Mouse (Mus musculus) lung, embryonic 16.5 days (tissue): ENCODE measurements around the gene Kcnip1. TPM values are rescaled to one million over a fixed set of nuclear protein-coding genes. Genes with fewer than 3 reads are reported as not detected.
A peak's percentile ranks its signal among the peaks of the same experiment; 100 is the strongest.

Experiments used
- ATAC-seq: fragments of 200-750 bp; cut with Nextera tagmentation; 2 replicates; pipeline ENCODE4 v1.8.0; 2017; ENCODE audit warnings: low read depth, mild to moderate bottlenecking, moderate library complexity
- H3K27ac ChIP-seq: fragments of 300-500 bp; sonication (generic); 2 replicates; pipeline ENCODE4 v1.5.1; 2014; ENCODE audit warnings: mild to moderate bottlenecking, control low read depth, low read length
- H3K27me3 ChIP-seq: fragments of 300-500 bp; sonication (generic); 2 replicates; pipeline ENCODE4 v1.6.1; 2014; ENCODE audit warnings: low read depth, low read length, mixed read lengths; ENCODE audit not compliant: control insufficient read depth, insufficient read depth
- H3K36me3 ChIP-seq: fragments of 300-500 bp; sonication (generic); 2 replicates; pipeline ENCODE4 v1.6.1; 2014; ENCODE audit warnings: low read length; ENCODE audit not compliant: control insufficient read depth, insufficient read depth
- H3K4me1 ChIP-seq: fragments of 300-500 bp; sonication (generic); replicated peaks from 2 replicates; pipeline ENCODE4 v1.6.1; 2014; ENCODE audit warnings: low read length, mixed read lengths; ENCODE audit not compliant: control insufficient read depth, insufficient read depth
- H3K4me2 ChIP-seq: fragments of 300-500 bp; sonication (generic); 2 replicates; pipeline ENCODE4 v1.6.1; 2014; ENCODE audit warnings: low read depth, low read length, control low read depth
- H3K4me3 ChIP-seq: fragments of 300-500 bp; sonication (generic); 2 replicates; pipeline ENCODE4 v1.5.1; 2014; ENCODE audit warnings: mild to moderate bottlenecking, low read length, control low read depth
- H3K9ac ChIP-seq: fragments of 300-500 bp; sonication (generic); 2 replicates; pipeline ENCODE4 v1.6.1; 2014; ENCODE audit warnings: low read length, control low read depth
- H3K9me3 ChIP-seq: fragments of 300-500 bp; sonication (generic); 2 replicates; pipeline ENCODE4 v1.6.1; 2016; ENCODE audit warnings: low read length; ENCODE audit not compliant: control insufficient read depth
- WGBS: fragments of 180-500 bp; shearing (Covaris S2); extraction: QIAGEN DNeasy Blood & Tissue Kit; methylation state at CpG from one replicate; pipeline ENCODE4 v1.1.7; 2014; 5-methylcytosine and 5-hydroxymethylcytosine counted together
- polyA plus RNA-seq: library from polyadenylated mRNA; unstranded; fragments of >200 nt; fragmentation: Nextera tagmentation; extraction: Ambion mirVana; gene quantifications from 2 replicates; pipeline ENCODE4 v1.2.1, GENCODE M21; 2015

Kcnip1 gene
- polyA plus RNA-seq, 1 experiment from 2014 or later: 0.68 TPM

GRCm38 (mm10) chr11:33873071-33873781 lies 119.7 kb downstream of the Kcnip1 start:
- no peaks in the 10 kb centered on the region for H3K36me3 ChIP-seq
- H3K9me3 ChIP-seq: peaks cover 7% of the 10 kb centered on the region
- no peaks in the 10 kb centered on the region for H3K27me3 ChIP-seq
- peak; percentile 93 for ATAC-seq
- 0 out of 2 replicates have a peak overlapping the region, but pooled peaks have one; percentile 3 for H3K4me2 ChIP-seq
- no peak overlapping the region for H3K9ac ChIP-seq
- H3K4me1 ChIP-seq: peaks cover 22% of the 10 kb centered on the region
- H3K4me3 ChIP-seq: no peak overlapping the region
- peak overlapping the region; percentile 91 for H3K27ac ChIP-seq
- 31% methylated on average over 10 of the region's 10 CpGs for WGBS

DNA sequence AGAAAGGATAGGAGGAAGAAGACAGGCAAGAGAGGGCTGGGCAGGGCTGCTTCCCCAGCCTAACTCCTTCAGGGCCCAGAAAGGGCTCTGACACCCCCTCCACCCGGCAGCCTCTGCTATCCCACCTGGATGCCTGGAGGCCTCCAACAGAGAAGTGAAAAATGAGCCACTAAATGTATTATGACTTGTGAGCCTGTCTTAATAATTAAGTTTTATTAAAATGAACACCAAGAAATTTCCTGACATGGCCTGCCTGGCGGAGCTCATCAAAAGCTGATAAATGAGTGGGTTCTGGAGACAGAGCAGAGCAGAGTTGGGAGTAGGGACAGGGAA lies 120.3 kb downstream of the Kcnip1 start:
- 10% methylated on average over 2 of the region's 2 CpGs for WGBS
- H3K9me3 ChIP-seq: peaks cover 7% of the 10 kb centered on the region
- H3K27me3 ChIP-seq: no peaks in the 10 kb centered on the region
- peaks cover 22% of the 10 kb centered on the region for H3K4me1 ChIP-seq
- no peaks in the 10 kb centered on the region for H3K36me3 ChIP-seq
- H3K9ac ChIP-seq: no peak overlapping the region
- ATAC-seq: no peak
- 0 out of 2 replicates have a peak overlapping the region, but pooled peaks have one; percentile 3 for H3K4me2 ChIP-seq
- H3K4me3 ChIP-seq: no peak overlapping the region
- peak overlapping the region; percentile 91 for H3K27ac ChIP-seq

GRCm38 (mm10) chr11:33871998-33872715 lies 120.8 kb downstream of the Kcnip1 start:
- H3K4me1 ChIP-seq: peaks cover 22% of the 10 kb centered on the region
- no peak overlapping the region for H3K9ac ChIP-seq
- peak; percentile 71 for ATAC-seq
- WGBS: 22% methylated on average over 9 of the region's 9 CpGs
- H3K4me3 ChIP-seq: no peak overlapping the region
- H3K27ac ChIP-seq: peak overlapping the region; percentile 91
- H3K4me2 ChIP-seq: 0 out of 2 replicates have a peak overlapping the region, but pooled peaks have one; percentile 3
- peaks cover 7% of the 10 kb centered on the region for H3K9me3 ChIP-seq
- H3K36me3 ChIP-seq: no peaks in the 10 kb centered on the region
- no peaks in the 10 kb centered on the region for H3K27me3 ChIP-seq

DNA sequence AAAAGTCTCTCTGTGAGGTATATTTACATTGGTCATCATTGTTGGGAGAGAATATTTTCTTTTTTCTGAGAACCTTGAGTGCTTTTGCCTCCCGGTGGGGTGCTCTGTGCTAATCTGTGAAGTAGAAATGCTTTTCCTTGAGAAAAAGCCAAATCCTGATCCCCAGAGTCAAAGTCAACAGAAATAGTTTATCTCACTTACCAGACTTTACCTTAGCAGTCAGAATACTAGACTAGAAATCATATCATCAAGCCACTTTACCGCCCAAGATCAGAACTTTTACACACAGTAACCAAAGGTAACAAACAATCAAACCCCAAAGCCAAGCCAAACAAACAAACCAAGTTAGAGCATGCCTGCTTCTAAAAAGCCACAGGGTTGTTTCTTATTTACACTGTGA lies 122.7 kb downstream of the Kcnip1 start:
- no peak for ATAC-seq
- Histone ChIP-seq H3K27me3 (no peaks in the 10 kb centered on the region), H3K4me2 (no peak overlapping the region), H3K27ac (no peak overlapping the region), H3K4me3 (no peak overlapping the region), H3K4me1 (peaks cover 22% of the 10 kb centered on the region), H3K9me3 (no peaks in the 10 kb centered on the region), H3K36me3 (no peaks in the 10 kb centered on the region), H3K9ac (no peak overlapping the region)
- 72% methylated on average over 2 of the region's 2 CpGs for WGBS

DNA sequence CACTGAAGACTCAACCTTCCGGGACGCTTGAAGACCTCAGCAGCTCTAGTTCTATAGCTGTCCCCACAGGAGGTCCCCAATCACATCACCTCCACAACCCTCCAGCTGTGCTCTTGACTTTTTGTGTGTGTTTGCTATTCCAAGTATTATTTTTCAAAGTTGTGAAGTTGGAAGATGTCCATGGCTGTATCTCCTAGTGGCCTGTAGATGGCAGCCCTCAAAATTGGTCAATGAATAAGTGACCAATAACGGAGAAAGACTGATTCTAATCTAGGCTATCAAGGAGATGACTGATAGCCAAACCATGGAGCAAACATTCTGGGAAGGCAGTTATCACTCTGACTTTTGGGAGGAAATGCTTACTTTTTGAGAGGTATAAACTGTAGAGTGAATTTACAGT lies 123.4 kb downstream of the Kcnip1 start:
- Histone ChIP-seq H3K4me1 (peaks cover 22% of the 10 kb centered on the region), H3K9ac (no peak overlapping the region), H3K4me2 (no peak overlapping the region), H3K4me3 (no peak overlapping the region), H3K9me3 (no peaks in the 10 kb centered on the region), H3K27ac (no peak overlapping the region), H3K36me3 (no peaks in the 10 kb centered on the region), H3K27me3 (no peaks in the 10 kb centered on the region)
- WGBS: 59% methylated on average over 3 of the region's 3 CpGs
- no peak for ATAC-seq

GRCm38 (mm10) chr11:33866775-33867174 lies 126.2 kb downstream of the Kcnip1 start:
- Histone ChIP-seq H3K9ac (no peak overlapping the region), H3K27ac (no peak overlapping the region), H3K4me1 (peaks cover 2% of the 10 kb centered on the region), H3K4me2 (no peak overlapping the region), H3K27me3 (no peaks in the 10 kb centered on the region), H3K4me3 (no peak overlapping the region), H3K36me3 (no peaks in the 10 kb centered on the region), H3K9me3 (no peaks in the 10 kb centered on the region)
- 73% methylated on average over 6 of the region's 6 CpGs for WGBS
- ATAC-seq: no peak

- 92% methylated on average over 4 of the region's 4 CpGs for WGBS
- Histone ChIP-seq H3K4me3 (no peak overlapping the region), H3K27ac (no peak overlapping the region), H3K4me2 (no peak overlapping the region), H3K36me3 (no peaks in the 10 kb centered on the region), H3K9me3 (no peaks in the 10 kb centered on the region), H3K4me1 (no peaks in the 10 kb centered on the region), H3K9ac (no peak overlapping the region), H3K27me3 (no peaks in the 10 kb centered on the region)
- no peak for ATAC-seq
Observed at GRCm38 (mm10) chr11:33864245-33864644, 128.7 kb downstream of the Kcnip1 start.

- ATAC-seq: no peak
- H3K4me1 ChIP-seq: no peaks in the 10 kb centered on the region
- no peak overlapping the region for H3K4me2 ChIP-seq
- H3K4me3 ChIP-seq: no peak overlapping the region
- no peak overlapping the region for H3K9ac ChIP-seq
- no peaks in the 10 kb centered on the region for H3K36me3 ChIP-seq
- H3K9me3 ChIP-seq: no peaks in the 10 kb centered on the region
- H3K27me3 ChIP-seq: no peaks in the 10 kb centered on the region
- no peak overlapping the region for H3K27ac ChIP-seq
Observed at GRCm38 (mm10) chr11:33861823-33862222, 131.1 kb downstream of the Kcnip1 start.

DNA sequence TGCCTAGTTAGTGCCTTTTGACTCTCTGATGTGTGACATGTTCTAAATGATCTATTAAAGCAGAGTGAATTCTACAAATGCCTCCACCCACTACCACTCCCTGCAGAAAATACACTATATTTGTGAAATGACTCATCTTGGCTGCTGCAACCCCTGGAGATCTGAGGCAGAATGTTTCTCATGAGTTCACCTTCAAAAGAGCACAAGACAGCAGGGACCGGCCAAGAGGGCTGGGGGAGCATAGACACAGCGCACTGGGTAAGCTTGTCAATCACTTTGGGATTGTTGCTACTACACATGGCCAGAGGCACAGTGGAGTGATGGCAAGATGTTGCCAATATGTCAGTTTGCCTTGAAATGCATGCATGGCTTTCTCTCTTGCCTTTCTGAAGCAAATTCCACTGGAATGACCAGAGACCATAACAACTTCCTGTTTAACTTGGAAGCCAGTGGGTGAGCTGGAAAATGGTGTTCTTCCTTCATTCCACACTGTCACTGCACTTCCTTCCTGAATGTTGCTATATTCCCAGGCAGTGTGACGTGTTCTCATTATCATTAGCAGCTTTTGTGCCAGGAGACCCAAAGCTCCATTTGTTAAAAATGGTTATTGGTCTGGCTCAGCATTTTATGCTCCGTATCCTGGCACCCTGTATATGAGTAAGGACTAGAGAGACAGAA lies 131.9 kb downstream of the Kcnip1 start:
- Histone ChIP-seq H3K9me3 (no peaks in the 10 kb centered on the region), H3K9ac (no peak overlapping the region), H3K27me3 (no peaks in the 10 kb centered on the region), H3K36me3 (no peaks in the 10 kb centered on the region), H3K4me3 (no peak overlapping the region), H3K4me2 (no peak overlapping the region), H3K4me1 (no peaks in the 10 kb centered on the region), H3K27ac (no peak overlapping the region)
- WGBS: 63% methylated on average over 4 of the region's 4 CpGs
- peak; percentile 52; the same call in 1 of the 2 replicates for ATAC-seq
